In the genomic region with DNA sequence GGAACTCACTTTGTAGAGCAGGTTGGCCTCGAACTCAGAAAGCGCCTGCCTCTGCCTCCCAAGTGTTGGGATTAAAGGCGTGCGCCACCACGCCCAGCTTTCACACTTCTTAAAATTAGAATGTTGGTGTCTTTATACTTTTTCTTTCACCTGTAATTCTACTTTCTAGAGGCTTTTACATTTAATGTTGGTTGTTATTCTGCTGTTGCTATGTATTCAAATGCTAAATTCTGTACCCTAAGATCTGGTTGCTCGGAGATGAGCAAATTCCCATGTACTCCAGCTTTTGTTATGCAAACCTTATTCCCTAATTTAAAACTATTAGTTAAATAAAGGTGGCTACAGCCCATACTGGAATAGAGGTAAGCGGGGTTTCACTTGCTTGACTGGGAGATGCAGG, we compare ENCODE assay signal across 34 mouse cellular contexts.
"Had no signal": no experiment of that assay in that cellular context is flagged by ENCODE, and none has a peak within 500 bp of the region (broad histone marks: within the 10 kb centered on the region; RNA-seq: fewer than 3 reads in every experiment).

No protein-coding gene starts in this region.

- H3K9me3 ChIP-seq: heart, embryonic 12.5 days; heart, embryonic 13.5 days; heart, embryonic 15.5 days; hindbrain, embryonic 10.5 days; hindbrain, embryonic 12.5 days; hindbrain, embryonic 13.5 days; hindbrain, embryonic 15.5 days; intestine, embryonic 15.5 days; kidney, embryonic 15.5 days had no signal

- H3K9ac ChIP-seq: heart, embryonic 12.5 days; heart, embryonic 13.5 days; heart, embryonic 15.5 days; hindbrain, embryonic 12.5 days; hindbrain, embryonic 13.5 days; hindbrain, embryonic 14.5 days; hindbrain, embryonic 15.5 days; intestine, embryonic 15.5 days; kidney, embryonic 15.5 days had no signal

- H3K4me3 ChIP-seq: heart, embryonic 12.5 days; heart, embryonic 13.5 days; heart, embryonic 15.5 days; hindbrain, embryonic 10.5 days; hindbrain, embryonic 12.5 days; hindbrain, embryonic 13.5 days; hindbrain, embryonic 15.5 days; intestine, embryonic 15.5 days; kidney, embryonic 15.5 days; layer of hippocampus, adult 2 months; left cerebral cortex, adult 2 months had no signal

- DNase-seq: heart, postnatal 10 days; heart, postnatal 14 days; heart, postnatal 36 days; heart, postnatal 4 days; kidney, adult 11 months; kidney, adult 18-20 months; kidney, adult 2 months; kidney, adult 8-10 months; kidney, adult 9 months; kidney, postnatal 10 days; kidney, postnatal 14 days; kidney, postnatal 25 days; kidney, postnatal 36 days; kidney, postnatal 4 days; layer of hippocampus, adult 9-11 months; layer of hippocampus, postnatal 36 days had no signal

- H3K27ac ChIP-seq: heart, embryonic 13.5 days; heart, embryonic 15.5 days; hindbrain, embryonic 10.5 days; hindbrain, embryonic 12.5 days; hindbrain, embryonic 13.5 days; hindbrain, embryonic 14.5 days; hindbrain, embryonic 15.5 days; hindbrain, postnatal 0 days; intestine, embryonic 15.5 days; kidney, embryonic 15.5 days; kidney, postnatal 0 days; layer of hippocampus, adult 2 months; left cerebral cortex, adult 2 months had no signal

- ATAC-seq: hindbrain, embryonic 16.5 days; hindbrain, postnatal 0 days; inflammation-experienced regulatory T-cells, adult 6 months; intestine, embryonic 15.5 days; intestine, embryonic 16.5 days; intestine, postnatal 0 days had no signal

- H3K4me1 ChIP-seq: heart, embryonic 12.5 days; heart, embryonic 13.5 days; heart, embryonic 15.5 days; hindbrain, embryonic 10.5 days; hindbrain, embryonic 12.5 days; hindbrain, embryonic 13.5 days; hindbrain, embryonic 15.5 days; intestine, embryonic 15.5 days; kidney, embryonic 15.5 days had no signal

- H3K36me3 ChIP-seq: heart, embryonic 12.5 days; heart, embryonic 13.5 days; heart, embryonic 15.5 days; hindbrain, embryonic 10.5 days; hindbrain, embryonic 12.5 days; hindbrain, embryonic 13.5 days; hindbrain, embryonic 15.5 days; intestine, embryonic 15.5 days; kidney, embryonic 15.5 days had no signal

- H3K27me3 ChIP-seq: heart, embryonic 12.5 days; heart, embryonic 15.5 days; hindbrain, embryonic 12.5 days; hindbrain, embryonic 13.5 days; hindbrain, embryonic 15.5 days; intestine, embryonic 15.5 days had no signal
